Mouse (Mus musculus): ENCODE measurements around the gene Cib3.

Cib3 gene

GRCm38 (mm10) chr8:72212751-72213150, at the start of gene Cib3:
Gene Cib3 (minus strand): TSS chr8:72212837.
- peak; percentile 18 to 19 for DNase-seq (ENCODE audit: low spot score in 2 of 2)

- DNase-seq (ENCODE audit: low spot score in 2 of 2) = no peak
Measured at GRCm38 (mm10) chr8:72261872-72262271, 49.2 kb upstream of the Cib3 start.

GRCm38 (mm10) chr8:72261431-72261830, 48.8 kb upstream of the Cib3 start:
- DNase-seq (ENCODE audit: low spot score in 2 of 2) = no peak

- peak; percentile 40 to 58 for DNase-seq (ENCODE audit: low spot score in 2 of 2)
Measured at GRCm38 (mm10) chr8:72261019-72261418, 48.4 kb upstream of the Cib3 start.

GRCm38 (mm10) chr8:72260585-72260984, 47.9 kb upstream of the Cib3 start:
- no peak for DNase-seq (ENCODE audit: low spot score in 2 of 2)

- no peak for DNase-seq (ENCODE audit: low spot score in 2 of 2)
Measured at GRCm38 (mm10) chr8:72259862-72260261, 47.2 kb upstream of the Cib3 start.

- no peak for DNase-seq (ENCODE audit: low spot score in 2 of 2)
Measured at GRCm38 (mm10) chr8:72257902-72258238, 45.2 kb upstream of the Cib3 start.

GRCm38 (mm10) chr8:72257171-72257901, 44.7 kb upstream of the Cib3 start:
- peak; percentile 31 to 36 for DNase-seq (ENCODE audit: low spot score in 2 of 2)

- no peak for DNase-seq (ENCODE audit: low spot score in 2 of 2)
Measured at GRCm38 (mm10) chr8:72244610-72245009, 32.0 kb upstream of the Cib3 start.

GRCm38 (mm10) chr8:72242226-72242625, 29.6 kb upstream of the Cib3 start:
- DNase-seq (ENCODE audit: low spot score in 2 of 2) = no peak

- DNase-seq (ENCODE audit: low spot score in 2 of 2) = no peak
Measured at GRCm38 (mm10) chr8:72240951-72241350, 28.3 kb upstream of the Cib3 start.

- peak in 1 of 2 experiments; percentile 26 for DNase-seq (ENCODE audit: low spot score in 2 of 2)
Measured at GRCm38 (mm10) chr8:72240403-72240763, 27.7 kb upstream of the Cib3 start.

- peak; percentile 96 to 98 for DNase-seq (ENCODE audit: low spot score in 2 of 2)
Measured at GRCm38 (mm10) chr8:72239499-72240402, 27.1 kb upstream of the Cib3 start, which contains the start of gene Ap1m1. Gene Ap1m1 (plus strand): TSS chr8:72240018.

GRCm38 (mm10) chr8:72222656-72223055, 10.0 kb upstream of the Cib3 start:
- DNase-seq (ENCODE audit: low spot score in 2 of 2) = no peak

GRCm38 (mm10) chr8:72220758-72221157, 8.1 kb upstream of the Cib3 start:
- no peak for DNase-seq (ENCODE audit: low spot score in 2 of 2)

- peak; percentile 88 to 90 for DNase-seq (ENCODE audit: low spot score in 2 of 2)
Measured at GRCm38 (mm10) chr8:72219541-72220363, 7.1 kb upstream of the Cib3 start, which contains the start of gene Fam32a. Gene Fam32a (plus strand): TSS chr8:72219730.

- no peak for DNase-seq (ENCODE audit: low spot score in 2 of 2)
Measured at GRCm38 (mm10) chr8:72218781-72219540, 6.3 kb upstream of the Cib3 start.

GRCm38 (mm10) chr8:72215871-72216270, 3.2 kb upstream of the Cib3 start:
- no peak for DNase-seq (ENCODE audit: low spot score in 2 of 2)

- DNase-seq (ENCODE audit: low spot score in 2 of 2) = no peak
Measured at GRCm38 (mm10) chr8:72215060-72215459, 2.4 kb upstream of the Cib3 start.

- no peak for DNase-seq (ENCODE audit: low spot score in 2 of 2)
Measured at GRCm38 (mm10) chr8:72213536-72213935, 899 bp upstream of the Cib3 start, which contains the start of gene Gm11034. Gene Gm11034 (minus strand): TSS chr8:72213636.

- DNase-seq (ENCODE audit: low spot score in 2 of 2) = no peak
Measured at GRCm38 (mm10) chr8:72211846-72212245, 791 bp downstream of the Cib3 start.

Measured in right cerebral cortex, adult 2 months (tissue).